11 mouse cellular contexts compared by ENCODE assay signal in genomic region chr2:32308870-32309568, GRCm38 (mm10). TPM values are rescaled to one million over a fixed set of nuclear protein-coding genes. Genes with fewer than 3 reads are reported as not detected.
A peak's percentile ranks its signal among the peaks of the same experiment; 100 is the strongest.
DNase-seq lines count a peak whose midpoint lies in the region; ATAC-seq and TF ChIP-seq lines count a peak whose summit lies in the region.
"Had no signal": no experiment of that assay in that cellular context is flagged by ENCODE, and none has a peak within 500 bp of the region (broad histone marks: within the 10 kb centered on the region; RNA-seq: fewer than 3 reads in every experiment).

No protein-coding gene starts in this region.

- WGBS in kidney, embryonic 16.5 days: 86% methylated on average over 16 of the region's 16 CpGs
- 87% methylated on average over 16 of the region's 16 CpGs for WGBS in limb, embryonic 10.5 days
- 88% methylated on average over 16 of the region's 16 CpGs for WGBS in thymus, adult 2 months

- peaks cover 24% of the 10 kb centered on the region for H3K4me1 ChIP-seq in kidney, embryonic 16.5 days (ENCODE audit: insufficient read depth, low read length)
- H3K4me1 ChIP-seq in cortical plate, adult 2 months (ENCODE audit: control insufficient read depth, insufficient read depth, low read length): peaks cover 2% of the 10 kb centered on the region; the same call in 1 of the 2 replicates
- peaks cover 71% of the 10 kb centered on the region for H3K4me1 ChIP-seq in limb, embryonic 10.5 days
- H3K4me1 ChIP-seq in thymus, adult 2 months (replicated peaks; ENCODE audit: control insufficient read depth, insufficient read depth, low read length): peaks cover 11% of the 10 kb centered on the region

- H3K9ac ChIP-seq in kidney, embryonic 16.5 days (replicated peaks; ENCODE audit: low read length): 0 out of 2 replicates have a peak overlapping the region, but pooled peaks have one; percentile 5
- H3K9ac ChIP-seq: forebrain, embryonic 13.5 days; liver, postnatal 0 days; neural tube, embryonic 12.5 days had no signal

- no peak for TF ChIP-seq CTCF in cortical plate, adult 2 months (IDR thresholded peaks at IDR 0.05; ENCODE audit: extremely low read depth, insufficient read depth, low read length)
- TF ChIP-seq CTCF in thymus, adult 2 months (IDR thresholded peaks at IDR 0.05; ENCODE audit: borderline replicate concordance, control insufficient read depth, extremely low read depth, insufficient read depth, low read length, poor library complexity): no peak

- no peak for ATAC-seq in cerebellum, adult (ENCODE audit: insufficient number of reproducible peaks, low FRiP score, low TSS enrichment)
- ATAC-seq in kidney, embryonic 16.5 days (ENCODE audit: low FRiP score, low TSS enrichment): no peak
- ATAC-seq: forebrain, embryonic 13.5 days; liver, postnatal 0 days had no signal

- H3K4me2 ChIP-seq in kidney, embryonic 16.5 days (replicated peaks; ENCODE audit: low read depth, low read length): no peak overlapping the region
- H3K4me2 ChIP-seq: forebrain, embryonic 13.5 days; heart, embryonic 12.5 days; neural tube, embryonic 12.5 days had no signal

- TF ChIP-seq POLR2A in cortical plate, adult 2 months (IDR thresholded peaks at IDR 0.05; ENCODE audit: extremely low read depth, insufficient read depth, low read length): peak; percentile 41; the same call in 1 of the 2 replicates
- TF ChIP-seq POLR2A in thymus, adult 2 months (IDR thresholded peaks at IDR 0.05; ENCODE audit: control insufficient read depth, extremely low read depth, insufficient read depth, low read length, poor library complexity): no peak

- H3K27me3 ChIP-seq in kidney, embryonic 16.5 days (ENCODE audit: insufficient read depth, low read length): no peaks in the 10 kb centered on the region
- no peaks in the 10 kb centered on the region for H3K27me3 ChIP-seq in limb, embryonic 10.5 days (ENCODE audit: low read depth, poor library complexity, severe bottlenecking)
- H3K27me3 ChIP-seq in thymus, adult 2 months (ENCODE audit: control insufficient read depth, insufficient read depth, low read length): peaks cover 14% of the 10 kb centered on the region; the same call in 1 of the 2 replicates

- H3K27ac ChIP-seq in kidney, embryonic 16.5 days (ENCODE audit: low read length): no peak overlapping the region
- no peak overlapping the region for H3K27ac ChIP-seq in cortical plate, adult 2 months (ENCODE audit: insufficient read depth, low read length)
- 0 out of 2 replicates have a peak overlapping the region, but pooled peaks have one; percentile 16 for H3K27ac ChIP-seq in limb, embryonic 10.5 days
- H3K27ac ChIP-seq in thymus, adult 2 months (ENCODE audit: control insufficient read depth, insufficient read depth, low read length): no peak overlapping the region
- H3K27ac ChIP-seq: forebrain, embryonic 13.5 days; neural tube, embryonic 12.5 days had no signal

- H3K36me3 ChIP-seq in kidney, embryonic 16.5 days (ENCODE audit: insufficient read depth, low read length): peaks cover 30% of the 10 kb centered on the region
- peaks cover 83% of the 10 kb centered on the region for H3K36me3 ChIP-seq in limb, embryonic 10.5 days
- H3K36me3 ChIP-seq in thymus, adult 2 months (ENCODE audit: control insufficient read depth, insufficient read depth, low read length): peaks cover 14% of the 10 kb centered on the region

- H3K4me3 ChIP-seq in kidney, embryonic 16.5 days (ENCODE audit: low read length): no peak overlapping the region
- H3K4me3 ChIP-seq in cortical plate, adult 2 months (ENCODE audit: insufficient read depth, low read length): no peak overlapping the region
- H3K4me3 ChIP-seq in limb, embryonic 10.5 days: no peak overlapping the region
- H3K4me3 ChIP-seq in thymus, adult 2 months (ENCODE audit: control insufficient read depth, insufficient read depth, low read length): no peak overlapping the region
- H3K4me3 ChIP-seq: forebrain, embryonic 13.5 days; heart, embryonic 12.5 days; neural tube, embryonic 12.5 days had no signal

- DNase-seq in cerebellum, postnatal 25 days: peak; percentile 57 to 72
- no peak for DNase-seq in kidney, adult 8-10 months
- no peak for DNase-seq in limb, embryonic 10.5 days (ENCODE audit: low spot score)
- DNase-seq in thymus, adult 2 months: no peak

- no peaks in the 10 kb centered on the region for H3K9me3 ChIP-seq in kidney, embryonic 16.5 days (ENCODE audit: low read length)
- H3K9me3 ChIP-seq in limb, embryonic 10.5 days (replicated peaks): no peaks in the 10 kb centered on the region
- H3K9me3 ChIP-seq: forebrain, embryonic 13.5 days; heart, embryonic 12.5 days; neural tube, embryonic 12.5 days had no signal

RNA-seq across cellular contexts. Expression of gene Swi5, which starts 21.1 kb away (rescaled TPM):
- 407 and 433 TPM in 2 replicates for polyA plus RNA-seq in kidney, embryonic 16.5 days (2015; fragmentation: Nextera tagmentation; extraction: Ambion mirVana)
- polyA plus RNA-seq in cortical plate, adult 2 months (2012; rRNA removed): 256 and 268 TPM in 2 replicates
- polyA plus RNA-seq in limb, embryonic 10.5 days (2016; fragmentation: Nextera tagmentation; extraction: Ambion mirVana): 440 and 446 TPM in 2 replicates
- 147 and 168 TPM in 2 replicates for polyA plus RNA-seq in thymus, adult 2 months (2012; rRNA removed)

RNA-seq across cellular contexts. Expression of gene Golga2, which starts 21.8 kb away (rescaled TPM):
- polyA plus RNA-seq in kidney, embryonic 16.5 days (2015; fragmentation: Nextera tagmentation; extraction: Ambion mirVana): 26.6 and 28.0 TPM in 2 replicates
- polyA plus RNA-seq in cortical plate, adult 2 months (2012; rRNA removed): 60.1 and 65.0 TPM in 2 replicates
- 20.4 and 25.0 TPM in 2 replicates for polyA plus RNA-seq in limb, embryonic 10.5 days (2016; fragmentation: Nextera tagmentation; extraction: Ambion mirVana)
- 36.6 and 37.5 TPM in 2 replicates for polyA plus RNA-seq in thymus, adult 2 months (2012; rRNA removed)

RNA-seq across cellular contexts. Expression of gene Ciz1, which starts 43.1 kb away (rescaled TPM):
- 54.9 and 66.7 TPM in 2 replicates for polyA plus RNA-seq in kidney, embryonic 16.5 days (2015; fragmentation: Nextera tagmentation; extraction: Ambion mirVana)
- 171 and 184 TPM in 2 replicates for polyA plus RNA-seq in cortical plate, adult 2 months (2012; rRNA removed)
- 61.3 and 74.8 TPM in 2 replicates for polyA plus RNA-seq in limb, embryonic 10.5 days (2016; fragmentation: Nextera tagmentation; extraction: Ambion mirVana)
- 517 and 528 TPM in 2 replicates for polyA plus RNA-seq in thymus, adult 2 months (2012; rRNA removed)

RNA-seq across cellular contexts. Expression of gene Dnm1, which starts 44.1 kb away (rescaled TPM):
- 5.4 TPM in 2 replicates for polyA plus RNA-seq in kidney, embryonic 16.5 days (2015; fragmentation: Nextera tagmentation; extraction: Ambion mirVana)
- polyA plus RNA-seq in cortical plate, adult 2 months (2012; rRNA removed): 1,325 and 1,395 TPM in 2 replicates
- 27.1 and 33.6 TPM in 2 replicates for polyA plus RNA-seq in limb, embryonic 10.5 days (2016; fragmentation: Nextera tagmentation; extraction: Ambion mirVana)
- 10.7 and 12.1 TPM in 2 replicates for polyA plus RNA-seq in thymus, adult 2 months (2012; rRNA removed)

RNA-seq across cellular contexts. Expression of gene Uck1, which starts 49.1 kb away (rescaled TPM):
- polyA plus RNA-seq in kidney, embryonic 16.5 days (2015; fragmentation: Nextera tagmentation; extraction: Ambion mirVana): 88.5 and 92.0 TPM in 2 replicates
- polyA plus RNA-seq in cortical plate, adult 2 months (2012; rRNA removed): 60.1 and 65.2 TPM in 2 replicates
- polyA plus RNA-seq in limb, embryonic 10.5 days (2016; fragmentation: Nextera tagmentation; extraction: Ambion mirVana): 69.6 and 74.0 TPM in 2 replicates
- polyA plus RNA-seq in thymus, adult 2 months (2012; rRNA removed): 109 and 127 TPM in 2 replicates

Comparison
In these comparisons a context has a peak if more than half of its experiments do, and no peak if none do; other contexts are left out.
1. DNase-seq: peak in cerebellum, postnatal 25 days (2 of 2); none in kidney, adult 8-10 months (0 of 2), limb, embryonic 10.5 days (single experiment) and thymus, adult 2 months (single experiment).